Mouse (Mus musculus) B cell, adult 2 months (primary cell): ENCODE measurements around the gene Ost4.
"Not testable (repeated sequence)": the region's sequence is repeated elsewhere in the genome, so short reads cannot be mapped to it uniquely, and the experiment has no call there.

ENCODE experiments used
- DNase-seq, 2 experiments: peaks; one replicate each; pipeline ENCODE4 v3.0.0; 2022

The Ost4 gene

DNA sequence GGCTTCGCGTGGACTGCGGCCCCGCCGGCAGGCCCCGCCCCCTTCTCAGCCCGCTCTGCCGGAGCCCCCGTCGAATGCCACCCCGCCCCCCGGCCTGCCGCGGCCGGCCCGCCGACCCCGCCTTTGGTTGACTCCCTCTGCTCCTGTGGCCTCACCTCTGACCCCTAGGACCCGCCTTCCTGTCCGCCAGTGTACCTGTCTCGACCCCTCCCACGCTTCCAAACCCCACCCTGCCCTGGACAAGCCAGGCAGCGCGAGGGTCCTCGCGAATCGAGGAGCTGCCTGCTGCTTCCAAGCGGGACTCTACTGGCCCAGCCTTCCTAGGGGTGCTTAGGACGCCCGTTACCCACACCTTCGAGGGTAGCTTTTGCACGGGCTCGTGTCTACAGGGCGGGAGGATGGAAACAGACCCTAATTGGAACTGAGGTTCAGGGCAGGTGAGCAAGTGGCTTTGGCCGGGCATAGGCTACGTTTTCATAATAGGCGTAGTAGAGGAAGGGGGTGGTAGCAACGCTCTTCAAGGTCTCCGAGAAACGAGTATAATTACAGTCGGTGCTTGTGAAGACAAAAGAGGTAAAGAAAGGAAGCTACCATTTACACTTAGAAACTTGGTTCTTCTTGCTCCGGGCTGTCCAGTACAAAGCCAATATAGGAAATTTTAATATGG, 18.4 kb downstream of the Ost4 start:
- DNase-seq: no peak

GRCm38 (mm10) chr5:30888337-30889087, 19.1 kb downstream of the Ost4 start, which contains the start of gene Agbl5:
TSS of gene Agbl5 (plus strand) at chr5:30888694.
- peak; percentile 93 to 94 for DNase-seq

GRCm38 (mm10) chr5:30887858-30888336, 19.7 kb downstream of the Ost4 start:
- peak; percentile 91 for DNase-seq

DNA sequence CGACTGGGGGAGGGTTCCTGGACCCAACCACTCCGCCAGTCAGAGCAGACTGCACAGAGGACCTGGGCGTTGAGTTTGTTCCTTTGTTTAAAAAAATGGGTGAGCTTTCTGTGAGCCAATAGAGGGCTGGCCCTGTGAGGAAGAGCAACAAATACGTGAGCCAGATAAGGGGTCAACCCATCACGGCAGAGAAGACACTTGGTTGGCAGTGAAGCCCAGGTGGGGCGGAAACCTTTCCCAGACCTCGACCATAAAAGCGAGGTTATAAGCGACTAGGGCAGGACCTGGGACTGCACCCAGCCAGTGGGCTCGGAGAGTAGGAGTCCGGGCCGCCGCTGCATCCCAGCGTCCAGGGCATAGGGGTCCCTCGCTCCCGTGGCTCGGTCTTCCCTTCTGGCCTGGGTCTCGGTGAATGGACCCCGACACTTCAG, 20.2 kb downstream of the Ost4 start:
- DNase-seq: peak; percentile 80 to 81

GRCm38 (mm10) chr5:30886731-30887130, 20.9 kb downstream of the Ost4 start:
- DNase-seq: no peak

GRCm38 (mm10) chr5:30886209-30886608, 21.4 kb downstream of the Ost4 start:
- no peak for DNase-seq

- DNase-seq: not testable (repeated sequence)
Observed at GRCm38 (mm10) chr5:30881839-30882238, 25.7 kb downstream of the Ost4 start.

- no peak for DNase-seq
Observed at GRCm38 (mm10) chr5:30879347-30879943, 28.1 kb downstream of the Ost4 start.

DNA sequence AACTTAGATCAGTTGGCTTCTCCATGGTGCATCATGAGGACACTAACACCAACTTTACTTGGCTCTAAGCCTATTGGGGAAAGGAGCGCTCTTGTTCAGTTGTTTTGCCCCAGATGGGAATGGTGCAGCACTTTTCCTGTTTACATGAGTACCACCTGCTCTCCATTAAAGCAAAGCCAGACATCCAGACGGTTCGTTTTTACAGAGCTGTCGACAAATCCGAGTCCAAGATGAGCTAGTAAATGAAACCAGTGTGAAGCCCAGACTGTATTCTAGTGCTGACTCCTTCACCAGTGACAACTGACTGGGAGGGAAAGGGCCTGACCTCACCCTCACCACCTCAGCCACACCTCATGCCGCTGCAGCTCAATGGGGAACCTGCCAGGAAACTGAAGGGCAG, 29.0 kb downstream of the Ost4 start:
- no peak for DNase-seq

- DNase-seq: no peak
Observed at GRCm38 (mm10) chr5:30874365-30874764, 33.2 kb downstream of the Ost4 start.

DNA sequence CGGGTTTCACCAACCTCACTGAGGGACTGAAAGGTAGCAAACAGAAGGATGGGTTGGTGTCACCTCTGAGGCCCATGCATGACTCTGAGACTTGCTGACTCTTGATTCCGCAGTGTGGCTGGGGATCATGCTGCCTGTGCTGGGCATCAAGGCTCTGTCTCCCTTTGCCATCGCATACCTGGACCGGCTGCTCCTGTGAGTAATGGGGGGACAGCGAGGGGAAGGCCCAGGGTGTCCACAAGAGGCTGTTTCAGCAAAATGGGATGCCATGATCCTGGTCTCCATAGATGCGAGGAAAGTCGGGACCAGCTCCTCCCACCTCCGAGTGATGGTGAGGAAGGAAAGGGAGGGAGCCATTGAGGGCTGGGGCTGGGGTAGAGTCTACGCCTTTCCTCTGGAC, 35.0 kb downstream of the Ost4 start:
- DNase-seq: no peak

GRCm38 (mm10) chr5:30870131-30870406, 37.5 kb downstream of the Ost4 start:
- DNase-seq: no peak

GRCm38 (mm10) chr5:30869405-30870130, 38.0 kb downstream of the Ost4 start:
- peak; percentile 95 for DNase-seq

DNA sequence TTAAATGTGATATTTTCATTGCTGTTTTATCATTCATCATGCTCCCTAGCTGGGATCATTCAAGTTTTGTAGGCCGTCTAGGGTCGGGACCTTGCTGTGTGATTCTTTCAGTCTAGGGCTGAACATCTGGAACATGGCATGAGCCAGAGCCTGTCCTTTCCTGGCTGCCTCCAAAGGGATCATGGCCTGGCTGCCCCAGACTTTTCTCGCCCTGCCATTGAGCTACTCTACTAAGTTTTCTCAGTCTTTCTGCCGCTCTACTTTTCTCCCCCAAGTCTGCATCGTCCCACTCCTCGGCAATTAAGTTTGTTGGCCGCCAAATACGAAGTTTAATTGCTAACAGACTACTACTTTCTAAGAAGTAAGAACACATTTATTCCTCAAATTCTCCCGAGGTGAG, 38.6 kb downstream of the Ost4 start:
- peak in 1 of 2 experiments; percentile 16 for DNase-seq

DNA sequence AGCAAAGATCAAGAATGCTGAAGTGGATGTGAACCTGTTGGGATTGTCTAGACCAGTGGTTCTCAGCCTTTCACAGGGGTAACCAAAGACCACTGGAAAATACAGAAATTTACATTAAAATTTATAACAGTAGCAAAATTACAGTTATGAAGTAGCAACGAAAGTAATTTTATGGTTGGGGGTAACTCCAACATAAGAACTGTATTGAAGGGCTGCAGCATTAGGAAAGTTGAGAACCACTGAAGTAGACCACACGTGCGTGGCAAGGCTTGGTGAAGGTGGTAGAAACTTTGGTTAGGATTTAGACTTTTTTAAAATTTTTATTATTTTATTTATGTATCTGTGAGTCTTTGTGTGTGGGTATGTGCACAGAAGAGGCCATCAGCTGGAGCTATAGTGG, 39.9 kb downstream of the Ost4 start, which contains the start of gene Tmem214:
TSS of gene Tmem214 (plus strand) at position 301 of the 400 bp plus-strand sequence.
- no peak for DNase-seq

DNA sequence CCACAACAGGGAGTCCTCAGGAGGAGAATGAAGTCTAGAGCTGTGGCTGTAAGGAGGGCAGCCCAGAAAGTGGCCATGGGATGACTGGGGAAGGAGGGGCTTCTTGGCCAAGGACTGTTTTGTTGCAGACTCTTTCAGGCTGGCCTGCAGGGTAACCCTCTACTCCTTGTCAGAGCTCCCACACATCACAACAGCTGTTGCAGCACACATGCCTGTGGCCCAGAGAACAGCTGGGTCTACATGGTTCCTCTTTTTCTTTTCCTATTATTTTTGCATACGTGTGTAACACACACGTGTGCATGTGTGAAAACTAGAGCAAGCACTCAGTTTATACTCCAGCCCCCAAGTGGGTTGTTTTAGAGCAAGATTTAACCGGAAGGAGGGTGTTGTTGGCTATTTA, 40.7 kb downstream of the Ost4 start:
- DNase-seq: peak; percentile 42 to 51

DNA sequence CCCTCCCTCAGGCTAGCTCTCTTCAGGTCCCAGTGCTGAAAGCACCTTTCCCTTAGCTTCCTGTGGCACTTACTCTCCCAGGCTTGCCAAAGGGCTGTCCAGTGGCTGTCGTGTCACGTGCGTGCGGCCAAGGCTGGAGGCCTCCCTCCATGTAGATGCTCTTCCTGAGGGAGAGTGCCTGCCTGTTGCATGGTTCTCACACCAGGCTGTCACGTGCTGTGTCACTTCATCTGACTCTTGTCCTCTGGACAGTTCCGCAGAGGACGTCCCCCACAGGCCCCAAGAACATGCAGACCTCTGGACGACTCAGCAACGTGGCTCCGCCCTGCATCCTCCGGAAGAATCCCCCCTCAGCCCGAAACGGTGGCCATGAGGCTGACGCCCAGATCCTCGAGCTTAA, 43.3 kb downstream of the Ost4 start:
- DNase-seq: no peak

- DNase-seq: peak; percentile 15 to 19
Observed at GRCm38 (mm10) chr5:30863852-30864251, 43.7 kb downstream of the Ost4 start.

DNA sequence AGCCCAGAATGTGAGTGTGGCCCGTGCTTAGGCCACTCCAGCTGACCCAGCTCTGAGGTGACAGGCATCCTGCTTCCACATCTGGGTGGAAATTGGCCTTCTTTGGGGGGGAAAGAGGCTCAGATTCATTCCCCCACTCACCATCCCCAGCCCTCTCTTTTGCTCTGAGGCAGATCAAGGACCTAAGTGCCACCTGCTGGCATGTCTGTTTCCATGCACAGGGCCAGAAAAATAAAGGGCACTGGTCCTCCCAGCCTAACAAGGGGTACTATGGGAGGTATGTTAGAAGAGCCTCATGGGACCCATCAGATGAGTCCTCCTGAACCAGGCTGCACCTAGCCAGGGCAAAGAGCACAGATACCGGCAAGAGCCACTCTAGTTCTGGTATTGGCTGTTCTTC, 51.5 kb downstream of the Ost4 start:
- DNase-seq: no peak
